In the genomic region with DNA sequence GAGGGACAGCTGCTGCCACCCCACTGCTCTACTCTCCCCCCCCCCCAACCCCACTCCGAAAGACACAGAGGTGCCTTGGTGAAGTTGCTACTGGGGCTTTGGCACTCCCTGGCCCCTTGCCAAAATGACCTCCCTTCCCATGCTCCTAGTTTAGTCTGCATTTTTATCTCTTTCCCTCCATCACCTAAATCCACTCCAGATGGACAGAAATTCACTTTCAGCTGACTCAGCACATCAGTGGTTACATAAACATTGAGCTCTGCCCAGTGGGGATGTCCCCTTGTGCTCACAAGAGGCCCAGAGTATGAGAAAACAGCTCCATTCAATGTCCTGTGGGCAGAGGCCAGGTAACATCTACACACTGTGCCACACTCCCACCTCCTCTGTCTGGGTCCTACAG, we compare ENCODE assay signal across 15 mouse cellular contexts. TPM values are rescaled to one million over a fixed set of nuclear protein-coding genes. Genes with fewer than 3 reads are reported as not detected.
DNase-seq lines count a peak whose midpoint lies in the region; ATAC-seq and TF ChIP-seq lines count a peak whose summit lies in the region.
"Had no signal": no experiment of that assay in that cellular context is flagged by ENCODE, and none has a peak within 500 bp of the region (broad histone marks: within the 10 kb centered on the region; RNA-seq: fewer than 3 reads in every experiment).

No protein-coding gene starts in this region.

- WGBS in heart, embryonic 12.5 days, result 45% methylated on average over 1 of the region's 1 CpGs
- 43% methylated on average over 1 of the region's 1 CpGs for WGBS in lung, embryonic 14.5 days
- WGBS in embryonic facial prominence, embryonic 12.5 days, result 18% methylated on average over 1 of the region's 1 CpGs

- H3K27me3 ChIP-seq in heart, embryonic 12.5 days (replicated peaks), result no peaks in the 10 kb centered on the region
- no peaks in the 10 kb centered on the region for H3K27me3 ChIP-seq in lung, embryonic 14.5 days (ENCODE audit: insufficient read depth, low read length)
- H3K27me3 ChIP-seq in embryonic facial prominence, embryonic 12.5 days, result no peaks in the 10 kb centered on the region
- H3K27me3 ChIP-seq: neural tube, embryonic 13.5 days; Patski had no signal

- no peak for TF ChIP-seq CTCF in lung, embryonic 14.5 days (IDR thresholded peaks at IDR 0.05; ENCODE audit: low read depth)

- no peak overlapping the region; the same call in 1 of the 2 replicates for H3K9ac ChIP-seq in heart, embryonic 12.5 days
- no peak overlapping the region for H3K9ac ChIP-seq in lung, embryonic 14.5 days
- H3K9ac ChIP-seq in embryonic facial prominence, embryonic 12.5 days, result no peak overlapping the region
- H3K9ac ChIP-seq: neural tube, embryonic 13.5 days had no signal

- H3K4me1 ChIP-seq in heart, embryonic 12.5 days (replicated peaks), result peaks cover 50% of the 10 kb centered on the region
- peaks cover 51% of the 10 kb centered on the region; the same call in 1 of the 2 replicates for H3K4me1 ChIP-seq in lung, embryonic 14.5 days (ENCODE audit: insufficient read depth)
- H3K4me1 ChIP-seq in embryonic facial prominence, embryonic 12.5 days, result peaks cover 70% of the 10 kb centered on the region

- ATAC-seq in heart, embryonic 12.5 days (ENCODE audit: insufficient number of reproducible peaks, low FRiP score), result no peak
- ATAC-seq in lung, embryonic 14.5 days (ENCODE audit: insufficient read depth), result no peak
- ATAC-seq in embryonic facial prominence, embryonic 12.5 days (ENCODE audit: insufficient number of reproducible peaks, insufficient read depth, low FRiP score, low TSS enrichment), result no peak
- ATAC-seq: Patski had no signal

- no peak overlapping the region for H3K4me3 ChIP-seq in heart, embryonic 12.5 days
- no peak overlapping the region for H3K4me3 ChIP-seq in lung, embryonic 14.5 days (ENCODE audit: low read depth, low read length)
- H3K4me3 ChIP-seq in embryonic facial prominence, embryonic 12.5 days, result no peak overlapping the region
- H3K4me3 ChIP-seq: layer of hippocampus, adult 2 months; neural tube, embryonic 13.5 days had no signal

- no peaks in the 10 kb centered on the region for H3K9me3 ChIP-seq in heart, embryonic 12.5 days (replicated peaks)
- H3K9me3 ChIP-seq in lung, embryonic 14.5 days (ENCODE audit: low read depth, low read length), result no peaks in the 10 kb centered on the region
- no peaks in the 10 kb centered on the region for H3K9me3 ChIP-seq in embryonic facial prominence, embryonic 12.5 days
- H3K9me3 ChIP-seq: neural tube, embryonic 13.5 days had no signal

- peaks cover 64% of the 10 kb centered on the region for H3K36me3 ChIP-seq in heart, embryonic 12.5 days
- H3K36me3 ChIP-seq in lung, embryonic 14.5 days (ENCODE audit: insufficient read depth), result peaks cover 42% of the 10 kb centered on the region
- H3K36me3 ChIP-seq in embryonic facial prominence, embryonic 12.5 days, result peaks cover 49% of the 10 kb centered on the region

- no peak for DNase-seq in heart, adult 9 months (ENCODE audit: low spot score in 2 of 2)
- DNase-seq in lung, embryonic 14.5 days, result peak; percentile 60
- no peak for DNase-seq in lung, postnatal 4 days
- no peak for DNase-seq in adrenal gland, adult 2 months
- no peak for DNase-seq in urinary bladder, postnatal 14 days (ENCODE audit: low spot score)
- DNase-seq: gastrocnemius, postnatal 10 days; liver; lung, adult 18-20 months had no signal

- H3K27ac ChIP-seq in heart, embryonic 12.5 days (ENCODE audit: poor library complexity, severe bottlenecking), result peak overlapping the region; percentile 52
- H3K27ac ChIP-seq in lung, embryonic 14.5 days (ENCODE audit: low read depth), result no peak overlapping the region
- H3K27ac ChIP-seq in embryonic facial prominence, embryonic 12.5 days, result peak overlapping the region; percentile 12; the same call in 1 of the 2 replicates
- H3K27ac ChIP-seq: macrophage had no signal

- no peak overlapping the region for H3K4me2 ChIP-seq in heart, embryonic 12.5 days
- no peak overlapping the region for H3K4me2 ChIP-seq in lung, embryonic 14.5 days
- no peak overlapping the region for H3K4me2 ChIP-seq in embryonic facial prominence, embryonic 12.5 days (replicated peaks)
- H3K4me2 ChIP-seq: neural tube, embryonic 13.5 days had no signal

RNA-seq across cellular contexts. Expression of gene Aagab, which starts 52.6 kb away (rescaled TPM):
- polyA plus RNA-seq in heart, embryonic 12.5 days (2016; fragmentation: Nextera tagmentation; extraction: Ambion mirVana), result 23.2 and 26.2 TPM in 2 replicates
- 27.3 and 29.1 TPM in 2 replicates for polyA plus RNA-seq in lung, embryonic 14.5 days (2014; fragmentation: Nextera tagmentation; extraction: Ambion mirVana)
- 28.7 and 28.9 TPM in 2 replicates for polyA plus RNA-seq in embryonic facial prominence, embryonic 12.5 days (2016; fragmentation: Nextera tagmentation; extraction: Ambion mirVana)
- total RNA-seq in adrenal gland, adult 2 months (2021), result 10 to 100 TPM; 21.9 to 32.3 TPM
- polyA plus RNA-seq in adrenal gland, adult 2 months (2012; rRNA removed), result 11.8 and 14.1 TPM in 2 replicates

RNA-seq across cellular contexts. Expression of gene Iqch, which starts 52.8 kb away (rescaled TPM):
- 0.08 TPM in 1 of 2 replicates, not detected in the other for polyA plus RNA-seq in heart, embryonic 12.5 days (2016; fragmentation: Nextera tagmentation; extraction: Ambion mirVana)
- polyA plus RNA-seq in lung, embryonic 14.5 days (2014; fragmentation: Nextera tagmentation; extraction: Ambion mirVana), result 0.05 and 0.08 TPM in 2 replicates
- 0.08 and 0.14 TPM in 2 replicates for polyA plus RNA-seq in embryonic facial prominence, embryonic 12.5 days (2016; fragmentation: Nextera tagmentation; extraction: Ambion mirVana)
- total RNA-seq in adrenal gland, adult 2 months (2021), result under 1 TPM in 1 of 2 experiments, not detected in 1; 0.12 TPM
- not detected in 2 replicates for polyA plus RNA-seq in adrenal gland, adult 2 months (2012; rRNA removed)
- total RNA-seq: gastrocnemius, postnatal 10 days; left cerebral cortex, adult 18-20 months had no signal
- polyA plus RNA-seq: macrophage had no signal
